Mouse (Mus musculus): ENCODE measurements around the gene Trpc5.

Gene Trpc5

DNA sequence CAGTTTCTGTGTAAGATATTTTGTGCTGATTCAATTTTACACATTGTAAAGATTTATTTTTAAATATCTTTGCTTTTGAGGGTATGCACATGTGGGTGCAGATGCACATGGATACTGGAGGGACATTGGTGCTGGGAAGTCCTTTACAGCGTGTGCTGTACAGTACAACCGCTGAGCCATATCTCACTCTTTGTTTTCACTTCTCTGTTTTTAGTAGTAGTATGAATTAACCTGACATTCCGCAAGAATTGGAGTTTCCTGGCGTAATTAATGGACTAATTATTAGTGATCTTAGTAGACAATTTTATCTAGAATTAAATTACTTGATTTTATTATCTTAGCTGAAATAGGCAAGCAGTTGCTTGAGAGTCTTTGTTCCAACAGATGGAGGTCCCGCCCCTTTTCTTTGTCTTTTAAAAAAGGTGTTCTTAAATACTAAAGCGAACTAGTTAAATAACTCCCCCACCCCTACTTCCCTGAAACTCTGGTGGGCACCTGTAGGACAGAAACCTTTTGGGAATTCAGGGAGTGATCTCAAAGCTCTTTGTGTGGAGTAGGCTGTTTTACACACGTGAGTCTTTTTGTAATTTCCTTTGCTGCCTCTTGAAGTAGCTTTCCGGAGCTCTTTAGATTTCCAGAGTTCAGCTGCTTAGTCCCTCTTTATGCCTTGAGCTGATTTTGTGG lies 352.5 kb downstream of the Trpc5 start:
- DNase-seq (ENCODE audit: low spot score) = no peak
